Mouse (Mus musculus) megakaryocyte, embryonic 14.5 days (primary cell): ENCODE measurements around the gene Tcf7l2.

Experiments
- FLI1 ChIP-seq: IDR thresholded peaks from 2 replicates; pipeline ENCODE4 v1.6.1; 2012; ENCODE audit warnings: low read length, inconsistent platforms, mixed read lengths
- GATA1 ChIP-seq: IDR thresholded peaks from 3 replicates; pipeline ENCODE4 v1.6.1; 2012; ENCODE audit warnings: mixed read lengths, low read length, inconsistent platforms, borderline replicate concordance

DNA sequence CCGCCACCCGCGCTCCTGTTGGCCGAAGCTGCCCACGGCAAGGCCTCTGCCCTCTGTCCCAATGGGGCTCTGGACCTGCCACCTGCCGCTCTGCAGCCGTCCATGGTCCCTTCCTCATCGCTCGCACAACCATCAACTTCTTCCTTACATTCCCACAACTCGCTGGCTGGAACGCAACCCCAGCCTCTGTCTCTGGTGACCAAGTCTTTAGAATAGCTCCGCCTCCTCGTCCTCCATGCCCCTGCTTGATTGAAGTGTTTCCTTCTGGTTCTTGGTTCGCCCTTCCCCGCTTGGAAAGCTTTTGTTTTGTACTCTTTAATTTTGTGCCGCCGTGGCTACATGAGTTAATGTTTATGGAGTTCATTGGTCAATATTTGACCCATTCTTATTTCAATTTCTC is 190.0 kb downstream of the Tcf7l2 start:
- TF ChIP-seq GATA1, result no peak
- TF ChIP-seq FLI1, result no peak
